Mouse (Mus musculus): ENCODE measurements at regions not wholly inside any gene's neighbourhood (a gene's known extent, or its start where the extent isn't known, plus 50 kb on each side); places are given as distances from the start of the nearest gene placed in this dataset.

- Histone ChIP-seq H3K9ac (replicated peaks) (no peak overlapping the region), H3K9me3 (no peaks in the 10 kb centered on the region), H3K4me3 (no peak overlapping the region), H3K27ac (replicated peaks) (no peak overlapping the region), H3K36me3 (no peaks in the 10 kb centered on the region), H3K27me3 (peaks cover 43% of the 10 kb centered on the region), H3K4me1 (no peaks in the 10 kb centered on the region; the same call in 1 of the 2 replicates), H3K4me2 (replicated peaks) (no peak overlapping the region)
- no peak for ATAC-seq (ENCODE audit: low FRiP score, low read depth)
- WGBS, result 87% methylated on average over 24 of the region's 24 CpGs
Observed at GRCm38 (mm10) chr16:30171381-30172079, 95.8 kb downstream of the Cpn2 start.

- H3K9ac ChIP-seq (replicated peaks), result no peak overlapping the region
- peaks cover 50% of the 10 kb centered on the region for H3K27me3 ChIP-seq
- H3K36me3 ChIP-seq, result no peaks in the 10 kb centered on the region
- 64% methylated on average over 13 of the region's 13 CpGs for WGBS
- no peaks in the 10 kb centered on the region for H3K9me3 ChIP-seq
- no peak for ATAC-seq (ENCODE audit: low FRiP score, low read depth)
- H3K4me1 ChIP-seq, result no peaks in the 10 kb centered on the region; the same call in 1 of the 2 replicates
- no peak overlapping the region for H3K4me3 ChIP-seq
- no peak overlapping the region for H3K4me2 ChIP-seq (replicated peaks)
- H3K27ac ChIP-seq (replicated peaks), result no peak overlapping the region
Observed at GRCm38 (mm10) chr16:30172136-30172731, 95.1 kb downstream of the Cpn2 start.

GRCm38 (mm10) chr16:30172798-30173202, 94.5 kb downstream of the Cpn2 start:
- H3K9me3 ChIP-seq, result no peaks in the 10 kb centered on the region

GRCm38 (mm10) chr16:30173953-30174874, 93.1 kb downstream of the Cpn2 start:
- no peaks in the 10 kb centered on the region for H3K9me3 ChIP-seq
- no peaks in the 10 kb centered on the region; the same call in 1 of the 2 replicates for H3K4me1 ChIP-seq
- H3K27me3 ChIP-seq, result peaks cover 59% of the 10 kb centered on the region
- no peak for ATAC-seq (ENCODE audit: low FRiP score, low read depth)
- H3K36me3 ChIP-seq, result no peaks in the 10 kb centered on the region
- no peak overlapping the region for H3K9ac ChIP-seq (replicated peaks)
- H3K4me2 ChIP-seq (replicated peaks), result no peak overlapping the region
- no peak overlapping the region for H3K4me3 ChIP-seq
- WGBS, result 49% methylated on average over 8 of the region's 8 CpGs
- H3K27ac ChIP-seq (replicated peaks), result no peak overlapping the region

More at GRCm38 (mm10) chr16:30172798-30173202, 94.5 kb downstream of the Cpn2 start:
- no peak overlapping the region for H3K4me2 ChIP-seq (replicated peaks)
- ATAC-seq (ENCODE audit: low FRiP score, low read depth), result 0 out of 2 replicates have a peak, but pooled peaks have one; percentile 41
- no peak overlapping the region for H3K9ac ChIP-seq (replicated peaks)
- 40% methylated on average over 9 of the region's 9 CpGs for WGBS
- H3K27me3 ChIP-seq, result peaks cover 51% of the 10 kb centered on the region
- no peak overlapping the region for H3K27ac ChIP-seq (replicated peaks)
- no peaks in the 10 kb centered on the region for H3K36me3 ChIP-seq
- no peaks in the 10 kb centered on the region; the same call in 1 of the 2 replicates for H3K4me1 ChIP-seq
- no peak overlapping the region for H3K4me3 ChIP-seq

GRCm38 (mm10) chr16:30176306-30176705, 91.0 kb downstream of the Cpn2 start:
- Histone ChIP-seq H3K27ac (replicated peaks) (no peak overlapping the region), H3K36me3 (no peaks in the 10 kb centered on the region), H3K4me2 (replicated peaks) (no peak overlapping the region), H3K9me3 (no peaks in the 10 kb centered on the region), H3K27me3 (peaks cover 65% of the 10 kb centered on the region), H3K9ac (replicated peaks) (no peak overlapping the region), H3K4me3 (no peak overlapping the region), H3K4me1 (peaks cover 3% of the 10 kb centered on the region; the same call in 1 of the 2 replicates)
- 90% methylated on average over 5 of the region's 5 CpGs for WGBS
- ATAC-seq (ENCODE audit: low FRiP score, low read depth), result no peak

GRCm38 (mm10) chr16:30177769-30178168, 89.5 kb downstream of the Cpn2 start:
- Histone ChIP-seq H3K4me1 (peaks cover 3% of the 10 kb centered on the region; the same call in 1 of the 2 replicates), H3K4me2 (replicated peaks) (no peak overlapping the region), H3K27me3 (peaks cover 68% of the 10 kb centered on the region), H3K36me3 (no peaks in the 10 kb centered on the region), H3K4me3 (no peak overlapping the region), H3K9me3 (no peaks in the 10 kb centered on the region), H3K27ac (replicated peaks) (no peak overlapping the region), H3K9ac (replicated peaks) (no peak overlapping the region)
- WGBS, result 92% methylated on average over 7 of the region's 7 CpGs
- no peak for ATAC-seq (ENCODE audit: low FRiP score, low read depth)

GRCm38 (mm10) chr16:30178596-30178995, 88.7 kb downstream of the Cpn2 start:
- Histone ChIP-seq H3K4me2 (replicated peaks) (no peak overlapping the region), H3K4me1 (0 out of 2 replicates have a peak, but pooled peaks cover 3% of the 10 kb centered on the region), H3K4me3 (no peak overlapping the region), H3K27me3 (peaks cover 73% of the 10 kb centered on the region), H3K36me3 (no peaks in the 10 kb centered on the region), H3K9me3 (no peaks in the 10 kb centered on the region), H3K27ac (replicated peaks) (no peak overlapping the region), H3K9ac (replicated peaks) (no peak overlapping the region)
- ATAC-seq (ENCODE audit: low FRiP score, low read depth), result no peak
- WGBS, result 59% methylated on average over 6 of the region's 6 CpGs

- Histone ChIP-seq H3K4me1 (peaks cover 5% of the 10 kb centered on the region; the same call in 1 of the 2 replicates), H3K36me3 (no peaks in the 10 kb centered on the region), H3K4me2 (replicated peaks) (no peak overlapping the region), H3K4me3 (no peak overlapping the region), H3K9ac (replicated peaks) (no peak overlapping the region), H3K27ac (replicated peaks) (no peak overlapping the region), H3K27me3 (peaks cover 72% of the 10 kb centered on the region), H3K9me3 (no peaks in the 10 kb centered on the region)
- no peak for ATAC-seq (ENCODE audit: low FRiP score, low read depth)
- 82% methylated on average over 5 of the region's 5 CpGs for WGBS
Observed at GRCm38 (mm10) chr16:30179504-30179976, 87.8 kb downstream of the Cpn2 start.

DNA sequence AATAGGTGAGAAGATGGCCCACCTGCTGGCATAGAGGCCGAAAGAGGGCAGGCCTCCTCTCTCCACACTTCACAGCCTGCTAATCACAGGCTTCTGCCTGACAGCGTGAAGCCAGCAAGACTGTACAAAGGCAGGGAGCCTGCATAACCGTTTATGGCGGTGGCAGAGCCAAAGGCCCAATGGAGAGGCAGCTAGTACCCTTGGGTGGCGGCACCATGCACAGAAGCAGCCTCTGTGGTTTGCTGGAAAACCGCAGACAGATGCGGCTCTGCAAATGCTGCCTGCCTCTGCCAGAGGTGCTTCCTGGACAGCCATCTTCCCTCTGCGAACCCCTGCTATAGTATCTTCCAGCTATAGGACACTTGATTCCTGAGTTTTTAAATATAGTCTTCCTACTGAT, 86.2 kb downstream of the Cpn2 start:
- Histone ChIP-seq H3K4me1 (peaks cover 12% of the 10 kb centered on the region), H3K36me3 (no peaks in the 10 kb centered on the region), H3K4me3 (no peak overlapping the region), H3K27me3 (peaks cover 81% of the 10 kb centered on the region), H3K9ac (replicated peaks) (no peak overlapping the region), H3K9me3 (no peaks in the 10 kb centered on the region), H3K4me2 (replicated peaks) (no peak overlapping the region), H3K27ac (replicated peaks) (no peak overlapping the region)
- WGBS, result 67% methylated on average over 8 of the region's 8 CpGs
- ATAC-seq (ENCODE audit: low FRiP score, low read depth), result no peak

GRCm38 (mm10) chr16:30184591-30185265, 82.6 kb downstream of the Cpn2 start:
- H3K36me3 ChIP-seq, result no peaks in the 10 kb centered on the region
- no peak overlapping the region for H3K4me2 ChIP-seq (replicated peaks)
- H3K27me3 ChIP-seq, result peaks cover 92% of the 10 kb centered on the region
- H3K9ac ChIP-seq (replicated peaks), result peak overlapping the region; percentile 25; the same call in 1 of the 2 replicates
- no peak overlapping the region for H3K4me3 ChIP-seq
- peaks cover 22% of the 10 kb centered on the region for H3K4me1 ChIP-seq
- 0 out of 2 replicates have a peak overlapping the region, but pooled peaks have one; percentile 8 for H3K27ac ChIP-seq (replicated peaks)
- no peaks in the 10 kb centered on the region for H3K9me3 ChIP-seq
- ATAC-seq (ENCODE audit: low FRiP score, low read depth), result no peak; the same call in 1 of the 2 replicates
- WGBS, result 29% methylated on average over 18 of the region's 18 CpGs

DNA sequence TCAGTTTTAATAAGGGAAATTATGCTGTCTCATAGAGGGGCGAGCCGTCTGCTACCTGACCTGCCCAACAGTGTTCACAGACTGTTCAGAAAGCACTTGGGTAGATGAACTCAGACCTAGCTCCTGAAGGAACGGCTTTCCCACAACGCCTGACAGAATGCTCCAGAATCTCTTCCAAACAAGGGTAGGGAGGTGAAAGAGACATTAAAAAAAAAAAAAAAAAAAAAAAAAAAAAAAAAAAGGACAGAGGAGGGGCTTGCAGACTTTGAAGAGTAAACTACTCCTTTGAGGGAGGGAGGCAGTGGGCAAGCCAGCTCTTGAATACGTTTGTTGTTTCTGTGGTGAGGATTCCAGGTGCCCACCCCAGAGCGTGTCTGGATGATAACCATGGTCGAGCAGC, 81.6 kb downstream of the Cpn2 start:
- no peak overlapping the region for H3K4me3 ChIP-seq
- 58% methylated on average over 7 of the region's 7 CpGs for WGBS
- H3K9me3 ChIP-seq, result no peaks in the 10 kb centered on the region
- peaks cover 22% of the 10 kb centered on the region for H3K4me1 ChIP-seq
- H3K27me3 ChIP-seq, result peaks cover 92% of the 10 kb centered on the region
- no peak overlapping the region for H3K27ac ChIP-seq (replicated peaks)
- no peaks in the 10 kb centered on the region for H3K36me3 ChIP-seq
- ATAC-seq (ENCODE audit: low FRiP score, low read depth), result no peak
- no peak overlapping the region for H3K4me2 ChIP-seq (replicated peaks)
- H3K9ac ChIP-seq (replicated peaks), result no peak overlapping the region

All from midbrain, embryonic 12.5 days (tissue).